Comparison of ENCODE assay signal across 23 mouse cellular contexts in the genomic region with DNA sequence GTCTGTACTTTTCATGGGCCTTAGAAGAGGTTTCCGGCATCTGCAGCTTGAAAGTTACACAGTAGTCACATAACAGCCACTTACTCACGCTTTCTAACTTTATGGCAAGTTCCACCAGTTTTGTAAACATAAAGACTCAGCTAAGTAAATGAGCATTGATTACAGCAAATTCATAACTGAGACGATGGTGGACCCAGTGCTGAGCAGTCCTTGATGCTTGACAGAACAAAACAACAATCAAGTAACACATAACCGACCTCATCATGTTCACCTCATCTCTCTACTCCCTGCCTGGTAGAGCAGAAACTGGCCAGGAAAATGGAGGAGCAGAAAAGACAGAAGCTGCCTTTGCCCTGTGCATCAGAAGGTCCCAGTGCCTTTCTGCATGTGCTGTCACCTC.
"Had no signal": no experiment of that assay in that cellular context is flagged by ENCODE, and none has a peak within 500 bp of the region (broad histone marks: within the 10 kb centered on the region; RNA-seq: fewer than 3 reads in every experiment).

No protein-coding gene starts in this region.

- H3K4me2 ChIP-seq: heart, embryonic 12.5 days; hindbrain, embryonic 12.5 days; hindbrain, embryonic 14.5 days; intestine, embryonic 15.5 days; limb, embryonic 13.5 days had no signal

- H3K9ac ChIP-seq: heart, embryonic 12.5 days; hindbrain, embryonic 12.5 days; hindbrain, embryonic 14.5 days; intestine, embryonic 15.5 days; limb, embryonic 13.5 days had no signal

- H3K36me3 ChIP-seq: heart, embryonic 10.5 days; heart, embryonic 12.5 days; hindbrain, embryonic 10.5 days; hindbrain, embryonic 12.5 days; intestine, embryonic 15.5 days; limb, embryonic 13.5 days had no signal

- DNase-seq: gastrocnemius, postnatal 14 days; gastrocnemius, postnatal 36 days; heart, adult 18-20 months; heart, postnatal 10 days; heart, postnatal 4 days; kidney, adult 18-20 months; kidney, adult 8-10 months; kidney, postnatal 10 days; kidney, postnatal 25 days; kidney, postnatal 4 days; liver had no signal

- ATAC-seq: hindbrain, embryonic 16.5 days; inflammation-experienced regulatory T-cells, adult 6 months; intestine, embryonic 15.5 days; intestine, postnatal 0 days had no signal

- H3K27ac ChIP-seq: heart, embryonic 10.5 days; hindbrain, embryonic 10.5 days; hindbrain, embryonic 12.5 days; hindbrain, embryonic 14.5 days; intestine, embryonic 15.5 days; layer of hippocampus, adult 2 months; left cerebral cortex, adult 2 months; limb, embryonic 13.5 days had no signal

- H3K9me3 ChIP-seq: heart, embryonic 10.5 days; heart, embryonic 12.5 days; hindbrain, embryonic 10.5 days; hindbrain, embryonic 12.5 days; intestine, embryonic 15.5 days; limb, embryonic 13.5 days had no signal

- H3K4me3 ChIP-seq: heart, embryonic 10.5 days; heart, embryonic 12.5 days; hindbrain, embryonic 10.5 days; hindbrain, embryonic 12.5 days; intestine, embryonic 15.5 days; layer of hippocampus, adult 2 months; left cerebral cortex, adult 2 months; limb, embryonic 13.5 days had no signal

- H3K4me1 ChIP-seq: heart, embryonic 10.5 days; heart, embryonic 12.5 days; hindbrain, embryonic 10.5 days; hindbrain, embryonic 12.5 days; intestine, embryonic 15.5 days; limb, embryonic 13.5 days had no signal

- H3K27me3 ChIP-seq: heart, embryonic 12.5 days; hindbrain, embryonic 12.5 days; intestine, embryonic 15.5 days; limb, embryonic 13.5 days had no signal
